Mouse (Mus musculus): ENCODE measurements around the gene Ceacam18. TPM values are rescaled to one million over a fixed set of nuclear protein-coding genes. Genes with fewer than 3 reads are reported as not detected.

Gene Ceacam18
- total RNA-seq (2021): not detected

DNA sequence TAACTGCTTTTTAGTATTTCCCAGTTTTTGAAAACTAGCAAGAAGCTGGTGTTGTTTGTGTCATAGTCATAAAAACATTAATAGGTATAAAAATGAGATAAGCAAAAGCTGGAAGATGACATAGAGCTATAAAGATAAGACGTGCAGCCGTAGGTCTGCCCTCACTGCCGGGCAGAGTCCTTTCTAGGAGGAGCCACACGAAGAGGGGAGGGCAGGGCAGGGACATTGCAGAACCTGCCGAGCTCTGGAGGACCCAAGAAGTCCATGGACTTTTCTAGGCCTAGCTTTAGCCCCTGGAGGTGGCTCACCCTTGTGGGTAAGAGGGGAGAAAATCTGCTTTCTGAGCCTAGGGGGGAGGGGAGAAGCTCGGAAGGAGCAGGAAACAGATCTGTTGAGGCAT is at the start of gene Ceacam18:
TSS of gene Ceacam18 (plus strand) at position 208 of the 400 bp plus-strand sequence.
- DNase-seq (ENCODE audit: low spot score in 2 of 2): no peak
- intact Hi-C loops (cut with DNase I): no loop called here

DNA sequence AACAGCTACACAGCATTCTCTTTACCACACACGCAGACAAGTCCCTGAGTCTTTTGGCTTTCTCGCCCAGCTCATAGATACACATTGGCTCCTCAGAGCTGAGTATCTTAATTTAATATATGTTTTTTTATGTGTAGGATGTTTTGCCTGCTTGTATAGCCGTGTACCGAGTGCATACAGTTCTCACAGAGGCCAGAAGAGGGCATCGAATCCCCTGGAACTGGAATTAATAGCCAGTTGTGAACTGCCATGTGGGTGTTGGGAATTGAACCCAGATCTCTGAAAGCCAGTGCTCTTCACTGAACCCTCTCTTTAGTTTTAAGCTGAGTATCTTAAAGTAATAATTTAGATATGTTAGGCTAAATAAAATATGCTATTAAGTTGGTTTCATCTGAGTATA is 49.7 kb upstream of the Ceacam18 start:
- no peak for DNase-seq (ENCODE audit: low spot score in 2 of 2)
- intact Hi-C loops (cut with DNase I): loop anchor here (10.0 kb wide), 1 partner anchor 310 kb away; no protein-coding TSS in a partner anchor

DNA sequence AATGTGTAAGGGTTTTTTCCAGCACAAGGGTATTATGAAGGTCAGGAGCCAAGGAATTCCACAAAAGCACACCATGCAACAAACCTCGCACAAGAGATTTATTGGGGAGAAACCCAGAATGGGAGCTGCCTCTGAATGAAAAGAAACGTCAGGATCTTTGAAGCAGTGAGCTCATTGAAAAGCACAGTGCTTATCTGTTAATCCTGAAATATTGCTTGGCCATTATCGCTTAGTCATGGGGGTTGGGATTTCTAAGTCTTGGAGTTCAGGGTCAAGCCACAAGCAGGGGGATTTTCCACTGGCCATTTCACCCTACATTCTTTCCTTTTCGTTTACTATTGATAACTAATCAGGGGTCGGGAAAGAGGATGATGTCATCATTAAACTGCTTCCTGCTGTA is 32.6 kb upstream of the Ceacam18 start:
- DNase-seq (ENCODE audit: low spot score in 2 of 2): no peak
- intact Hi-C loops (cut with DNase I): no loop called here

DNA sequence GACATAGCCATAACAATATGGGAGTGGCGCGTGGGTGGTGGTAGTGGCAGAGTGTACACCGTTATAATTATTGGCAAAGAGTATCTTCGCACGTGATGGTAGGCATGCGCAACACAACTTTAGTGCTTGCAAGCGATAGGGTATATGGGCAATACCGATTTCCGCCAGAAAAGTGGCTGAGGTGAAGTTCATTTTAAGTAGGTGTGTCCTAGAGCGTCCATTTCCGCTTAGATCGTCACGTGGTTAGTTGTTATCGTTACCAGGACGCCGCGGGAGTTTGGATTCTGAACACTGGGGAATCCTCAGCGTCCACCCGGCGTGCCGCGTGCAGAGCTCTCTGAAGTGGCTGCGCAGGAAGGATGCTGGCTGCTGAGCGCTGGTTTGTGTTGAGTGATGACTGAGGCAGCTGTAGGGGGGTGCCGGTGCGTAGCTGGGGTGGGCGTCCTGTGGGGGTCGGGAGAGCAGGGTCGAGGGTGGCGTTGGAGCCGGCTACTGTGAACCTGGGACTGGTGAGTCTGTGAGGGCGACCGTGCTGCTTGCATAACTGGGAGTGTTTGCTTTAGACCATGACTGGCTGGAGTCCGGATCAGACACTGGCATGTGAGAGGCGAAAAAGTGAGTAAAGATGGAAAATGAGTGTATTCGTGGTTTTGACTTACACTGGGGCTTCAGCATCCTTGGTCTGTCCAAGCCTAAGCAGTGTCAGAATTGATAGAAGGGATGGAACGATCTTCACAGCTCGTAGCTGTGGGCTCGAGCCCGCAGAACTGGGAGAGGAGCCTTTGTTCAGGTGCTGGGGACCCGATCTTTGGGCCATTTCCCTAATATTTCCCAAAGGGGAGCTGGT is 27.4 kb upstream of the Ceacam18 start, which contains the start of gene Zfp819:
TSS of gene Zfp819 (plus strand) at position 274 of the 847 bp plus-strand sequence.
- peak; percentile 75 to 83 for DNase-seq (ENCODE audit: low spot score in 2 of 2)
- intact Hi-C loops (cut with DNase I): loop anchor here (5.0 kb wide), 1 partner anchor 65 kb away; the partner anchor contains the start of gene Ctu1

DNA sequence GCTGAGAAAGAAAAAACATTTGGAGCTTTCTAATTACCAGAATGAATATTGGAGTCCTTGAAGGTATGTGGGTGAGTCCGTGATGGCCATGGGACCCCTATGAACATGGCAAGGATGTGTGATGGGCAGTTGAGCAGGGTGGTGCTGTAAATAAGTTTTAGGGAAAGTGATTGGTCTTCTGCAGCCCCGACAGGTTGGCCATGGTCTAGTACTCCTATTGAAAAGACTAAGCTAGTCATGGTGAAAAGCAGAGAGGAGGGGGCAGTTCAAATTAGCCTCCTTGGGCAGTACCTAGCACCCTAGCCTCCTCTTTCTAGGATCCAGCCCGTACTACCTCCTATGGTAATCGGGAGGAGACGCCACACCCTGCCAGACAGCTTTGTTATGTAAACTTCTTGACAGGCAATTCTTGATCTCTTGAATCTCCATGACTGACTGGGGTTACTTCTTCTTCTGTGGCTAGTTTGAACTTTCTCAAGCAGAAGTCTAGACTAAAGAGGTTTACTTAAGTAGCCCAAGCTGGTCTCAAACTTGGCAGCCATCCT is 26.7 kb upstream of the Ceacam18 start:
- intact Hi-C loops (cut with DNase I): loop anchor here (5.0 kb wide), 1 partner anchor 64 kb away; the partner anchor contains the start of gene Ctu1
- DNase-seq (ENCODE audit: low spot score in 2 of 2): no peak

DNA sequence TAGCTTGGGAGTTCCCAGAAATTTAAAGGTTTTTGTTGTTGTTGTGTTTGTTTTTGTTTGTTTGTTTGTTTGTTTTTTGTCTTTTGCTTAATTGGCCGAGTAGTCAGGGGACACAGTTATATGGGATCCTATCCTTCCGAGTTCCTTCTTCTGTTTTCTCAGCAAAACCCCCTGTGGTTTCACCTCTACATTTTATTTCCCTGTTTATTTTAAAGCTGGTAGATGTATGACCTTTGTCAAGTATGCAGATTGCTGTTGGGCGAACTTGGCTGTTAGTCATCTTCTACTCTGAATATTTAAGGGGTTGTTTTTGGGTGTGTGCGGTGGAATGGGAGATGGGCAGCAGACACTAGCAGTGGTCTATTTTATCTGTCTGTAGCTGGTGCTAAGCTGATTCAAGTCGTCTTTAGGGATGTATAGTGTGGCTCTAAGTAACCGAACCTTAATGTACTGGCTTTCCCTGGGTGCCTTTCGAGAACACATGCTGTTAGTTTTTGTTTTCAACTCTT is 26.1 kb upstream of the Ceacam18 start:
- DNase-seq (ENCODE audit: low spot score in 2 of 2): no peak
- intact Hi-C loops (cut with DNase I): loop anchor here (5.0 kb wide), 1 partner anchor 64 kb away; the partner anchor contains the start of gene Ctu1

DNA sequence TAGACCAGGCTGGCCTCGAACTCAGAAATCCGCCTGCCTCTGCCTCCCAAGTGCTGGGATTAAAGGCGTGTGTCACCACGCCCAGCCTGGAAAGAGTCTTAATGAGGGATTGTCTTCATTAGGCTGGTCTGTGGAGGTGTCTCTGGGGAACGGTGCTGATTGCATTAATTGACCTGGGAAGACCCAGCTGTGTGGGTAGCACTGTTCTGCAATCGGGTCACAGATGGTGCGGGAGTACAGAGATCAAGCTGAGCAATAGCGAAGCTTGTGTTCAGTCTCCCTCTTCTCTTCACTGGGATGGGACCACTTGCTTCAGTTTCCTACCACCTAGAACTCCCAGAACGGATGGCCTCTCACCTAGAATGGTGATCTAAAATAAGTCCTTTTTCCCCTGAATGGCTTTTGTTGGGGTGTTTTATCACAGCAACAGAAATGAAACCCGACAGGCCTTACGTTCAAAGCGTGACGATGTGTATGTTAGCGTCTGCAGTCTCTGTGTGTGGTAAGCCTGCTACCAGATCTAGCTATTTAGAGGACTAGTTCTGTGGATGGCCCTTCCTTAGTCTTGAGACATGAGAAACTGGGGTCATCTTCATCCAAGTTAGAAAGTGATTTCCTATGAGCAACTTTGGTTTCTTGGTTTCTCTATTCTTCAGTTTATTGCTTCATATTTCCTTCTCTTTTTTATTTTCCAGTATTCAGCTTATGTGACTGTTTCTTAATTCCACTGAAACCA is 20.5 kb upstream of the Ceacam18 start:
- DNase-seq (ENCODE audit: low spot score in 2 of 2): no peak
- intact Hi-C loops (cut with DNase I): no loop called here

DNA sequence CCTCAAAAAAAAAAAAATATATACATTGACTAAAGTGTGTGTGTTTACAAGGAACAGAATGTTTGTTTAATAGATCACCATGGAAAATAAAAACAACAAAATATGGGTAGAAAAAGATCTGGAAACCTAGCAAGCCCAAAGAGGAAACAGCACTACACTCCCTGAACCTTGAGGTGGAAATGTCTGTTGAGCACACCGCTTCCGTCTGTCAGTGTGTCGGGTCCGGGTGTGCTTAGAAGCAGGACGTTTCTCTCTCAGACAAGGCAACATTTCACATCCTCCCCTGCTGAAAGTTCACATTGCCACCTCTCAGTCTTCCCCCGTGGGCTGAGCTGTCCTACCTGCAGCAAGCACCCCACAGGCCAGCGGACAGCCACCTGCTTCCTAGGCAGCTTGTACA is 11.6 kb upstream of the Ceacam18 start:
- no peak for DNase-seq (ENCODE audit: low spot score in 2 of 2)
- intact Hi-C loops (cut with DNase I): no loop called here

DNA sequence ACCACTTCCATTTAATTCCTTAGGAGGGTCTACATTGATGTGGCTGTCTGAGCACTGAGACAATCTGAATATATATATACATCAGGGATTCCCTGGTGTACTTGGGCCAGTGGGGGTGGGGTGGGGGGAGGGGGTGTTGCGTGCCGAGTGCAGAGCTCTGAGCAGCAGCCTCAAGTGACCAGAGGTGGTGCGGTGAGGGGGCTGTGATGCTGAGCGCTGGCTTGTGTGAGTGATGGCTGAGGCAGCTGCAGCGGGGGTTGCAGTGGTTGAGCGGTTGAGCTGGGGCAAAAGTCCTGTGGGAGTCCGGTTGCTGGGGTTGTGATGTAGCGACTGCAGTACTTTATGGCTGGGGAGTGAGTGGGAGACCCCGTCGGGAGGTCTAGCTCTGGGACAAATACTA is 10.7 kb upstream of the Ceacam18 start:
- intact Hi-C loops (cut with DNase I): no loop called here
- no peak for DNase-seq (ENCODE audit: low spot score in 2 of 2)

DNA sequence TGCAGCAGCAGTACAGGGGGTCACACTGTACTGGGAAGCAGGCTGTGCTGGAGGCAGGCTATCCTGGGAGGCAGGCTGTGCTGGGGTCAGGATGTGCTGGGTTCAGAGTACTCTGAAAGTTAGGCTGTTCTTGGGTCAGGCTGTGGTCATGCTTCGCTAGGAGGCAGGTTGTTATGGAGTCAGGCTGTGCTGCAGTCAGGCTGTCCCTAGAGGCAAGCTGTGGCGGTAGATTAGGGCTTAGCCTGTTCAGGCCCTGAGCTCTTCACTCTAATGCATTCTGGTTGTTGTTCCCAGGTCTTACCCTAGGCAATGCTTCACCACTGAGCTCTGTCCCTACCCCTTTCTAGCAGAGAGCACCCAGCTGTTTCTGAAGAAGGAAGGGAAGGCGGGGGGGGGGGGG is 9.4 kb upstream of the Ceacam18 start:
- DNase-seq (ENCODE audit: low spot score in 2 of 2): no peak
- intact Hi-C loops (cut with DNase I): no loop called here

DNA sequence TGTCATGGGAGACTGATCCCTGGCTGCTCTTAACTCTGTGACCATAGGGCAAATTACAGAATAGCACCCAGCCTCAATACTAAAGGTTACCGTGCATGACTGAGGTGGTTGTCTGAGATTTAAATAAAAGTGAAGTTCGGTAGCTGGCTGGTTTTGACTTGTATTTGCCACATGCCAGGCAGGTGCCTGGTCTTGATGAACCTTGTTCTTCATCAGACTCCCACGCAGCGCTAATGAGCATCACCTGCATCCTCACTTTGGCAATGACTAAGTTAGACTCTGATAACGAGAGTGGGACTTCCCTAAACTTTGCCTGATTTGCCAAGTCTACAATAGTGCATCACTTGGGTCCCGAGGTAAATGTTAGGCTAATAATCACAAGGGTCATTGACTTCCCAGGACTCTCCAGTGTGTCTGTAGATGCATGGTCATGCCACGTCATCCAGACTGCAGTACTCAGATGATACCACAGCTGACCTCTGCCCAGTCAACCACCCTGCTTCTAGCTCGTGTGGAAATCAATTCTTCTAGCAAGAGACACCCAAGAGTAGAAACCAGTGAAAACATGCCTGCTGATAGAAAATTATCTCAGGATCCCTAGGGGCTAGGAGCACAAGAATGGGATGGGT is 8.6 kb upstream of the Ceacam18 start:
- no peak for DNase-seq (ENCODE audit: low spot score in 2 of 2)
- intact Hi-C loops (cut with DNase I): no loop called here

DNA sequence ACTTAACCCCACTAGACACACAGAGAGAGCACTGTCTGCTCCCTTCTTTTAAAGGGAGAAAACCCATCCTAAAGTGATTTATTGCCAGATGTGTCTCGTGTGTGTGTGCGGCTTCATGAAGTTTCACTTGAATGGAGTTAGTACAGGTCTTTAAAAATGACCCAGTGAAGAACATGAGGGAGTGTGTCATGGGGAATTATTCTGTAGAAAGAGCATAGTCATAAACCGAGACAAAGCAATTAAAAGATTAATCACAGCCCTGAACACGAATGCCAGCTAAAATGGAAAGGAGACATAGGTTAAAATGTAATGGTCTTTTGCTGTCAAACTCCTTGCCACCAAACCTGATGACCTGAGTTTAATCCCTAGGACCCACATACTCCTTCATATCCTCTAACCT is 567 bp upstream of the Ceacam18 start:
- DNase-seq (ENCODE audit: low spot score in 2 of 2): no peak
- intact Hi-C loops (cut with DNase I): no loop called here

DNA sequence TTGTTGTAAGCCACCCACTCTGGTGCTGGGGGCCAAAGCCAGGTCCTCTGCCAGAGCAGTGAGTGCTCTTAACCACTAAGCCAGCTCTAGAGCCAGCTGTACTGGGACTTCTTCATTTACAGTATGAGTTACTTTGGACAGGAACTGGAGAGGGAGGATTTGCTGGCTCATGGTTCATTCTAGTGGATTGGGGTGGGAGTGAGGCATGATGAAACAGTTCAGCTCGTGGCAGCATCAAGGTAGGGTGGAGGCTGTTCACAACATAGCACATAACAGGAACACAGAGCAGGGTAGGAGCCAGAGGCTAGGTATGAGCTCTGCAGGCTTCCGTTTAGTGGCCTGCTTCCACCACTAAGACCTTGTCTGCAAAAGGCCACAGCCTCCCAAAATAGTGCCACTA is 1.7 kb downstream of the Ceacam18 start:
- intact Hi-C loops (cut with DNase I): no loop called here
- no peak for DNase-seq (ENCODE audit: low spot score in 2 of 2)

DNA sequence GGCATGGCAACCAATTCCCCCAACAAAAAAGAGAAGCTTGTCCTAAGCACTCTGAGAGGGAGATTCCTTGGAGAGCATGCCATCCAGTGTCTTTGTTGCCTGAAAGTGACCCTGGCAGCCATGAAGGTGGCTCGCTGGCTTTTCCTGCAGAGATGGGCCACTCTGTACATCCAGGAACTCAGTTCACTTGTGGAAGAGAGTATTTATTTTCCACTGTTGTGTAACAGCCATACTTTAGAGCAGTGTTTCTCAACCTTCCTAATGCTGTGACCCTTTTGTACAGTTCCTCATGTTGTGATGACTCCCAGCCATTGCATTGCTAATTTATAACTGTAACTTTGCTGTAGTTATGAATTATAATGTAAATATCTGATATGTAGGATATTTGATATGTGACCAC is 2.6 kb downstream of the Ceacam18 start:
- intact Hi-C loops (cut with DNase I): no loop called here
- no peak for DNase-seq (ENCODE audit: low spot score in 2 of 2)

DNA sequence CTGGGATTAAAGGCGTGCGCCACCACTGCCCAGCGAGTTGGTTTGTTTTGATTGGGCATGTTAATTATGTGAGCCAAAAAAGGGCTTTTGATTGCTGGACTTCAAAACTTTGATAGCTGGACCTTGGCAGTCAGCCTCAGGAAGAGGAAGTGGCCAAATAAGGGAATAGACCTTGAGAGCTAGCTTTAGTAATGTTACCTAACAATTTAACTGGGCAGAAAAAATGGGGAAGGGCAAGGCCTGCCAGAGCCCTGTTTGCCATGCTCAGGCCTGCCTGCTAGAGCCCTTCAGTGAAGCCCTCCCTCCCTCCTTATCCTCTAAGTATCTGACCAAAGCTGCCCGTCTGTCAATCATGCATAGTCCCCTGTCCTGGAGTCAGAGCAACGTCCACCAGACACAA is 8.1 kb downstream of the Ceacam18 start:
- intact Hi-C loops (cut with DNase I): no loop called here
- no peak for DNase-seq (ENCODE audit: low spot score in 2 of 2)

DNA sequence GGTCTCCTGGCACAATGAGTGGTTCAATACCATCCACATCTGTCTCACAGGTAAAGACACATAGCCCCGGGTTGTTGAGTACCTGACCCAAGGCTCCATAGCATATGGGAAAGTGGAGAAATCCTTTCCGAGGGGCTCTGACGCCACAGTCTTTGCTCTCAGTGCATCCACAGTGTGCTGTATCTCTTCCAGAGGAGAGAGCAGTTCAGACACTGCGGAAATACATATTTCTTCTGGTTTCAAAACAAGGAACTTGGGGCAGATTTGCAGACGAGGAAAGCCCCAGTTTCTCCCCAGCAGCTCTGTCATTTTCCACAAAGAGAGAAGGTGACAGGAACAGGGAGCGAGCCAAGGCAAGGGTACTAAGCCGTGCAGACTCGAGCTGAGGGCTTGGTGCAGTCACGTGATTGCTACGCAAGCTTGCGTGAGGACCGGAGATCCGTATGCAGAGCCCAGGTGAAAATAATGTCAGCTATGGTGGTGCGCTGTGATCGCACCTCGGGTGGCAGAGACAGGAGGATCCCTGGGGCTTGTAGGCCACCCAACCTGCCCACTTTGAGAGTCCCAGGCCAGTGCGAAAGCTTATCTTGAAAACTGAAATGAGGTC is 8.6 kb downstream of the Ceacam18 start:
- intact Hi-C loops (cut with DNase I): no loop called here
- DNase-seq (ENCODE audit: low spot score in 2 of 2): no peak

DNA sequence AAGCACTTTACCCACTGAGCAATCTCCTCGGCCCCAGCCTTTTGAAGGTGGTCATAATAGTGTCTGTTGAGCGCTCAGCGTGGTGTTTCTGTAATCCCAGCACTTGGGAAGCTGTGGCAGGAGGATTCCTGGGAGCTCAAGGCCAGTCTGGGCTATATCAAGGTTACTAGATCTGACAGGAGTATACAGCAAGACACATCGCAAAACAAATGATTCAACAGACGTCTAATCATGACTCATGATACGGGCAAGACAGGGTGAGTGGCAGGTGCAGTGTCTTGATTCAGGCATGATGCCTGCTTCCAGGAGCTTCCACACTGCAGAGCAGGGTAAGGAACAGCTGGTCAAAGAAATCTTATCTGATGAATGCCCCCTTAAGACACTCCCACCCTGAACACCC is 18.2 kb downstream of the Ceacam18 start:
- intact Hi-C loops (cut with DNase I): no loop called here
- DNase-seq (ENCODE audit: low spot score in 2 of 2): no peak

DNA sequence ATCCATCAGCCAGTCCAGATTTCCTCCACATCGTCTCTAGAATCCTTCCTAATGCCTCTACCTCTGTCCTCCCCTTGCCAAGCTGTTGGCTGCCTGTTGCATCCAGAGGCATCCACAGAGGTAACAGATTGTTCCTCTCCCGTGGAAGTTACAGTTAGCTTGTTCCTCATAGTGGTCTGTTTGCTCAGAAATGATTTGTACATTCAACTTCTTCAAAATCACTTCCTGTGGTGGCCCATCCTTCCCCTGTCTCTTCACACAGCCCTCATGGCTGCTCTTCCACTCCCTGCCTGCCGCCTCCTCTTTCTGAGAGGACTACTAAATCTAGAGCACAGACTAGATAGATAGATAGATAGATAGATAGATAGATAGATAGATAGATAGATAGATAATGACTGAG is 20.0 kb downstream of the Ceacam18 start:
- DNase-seq (ENCODE audit: low spot score in 2 of 2): no peak
- intact Hi-C loops (cut with DNase I): no loop called here

DNA sequence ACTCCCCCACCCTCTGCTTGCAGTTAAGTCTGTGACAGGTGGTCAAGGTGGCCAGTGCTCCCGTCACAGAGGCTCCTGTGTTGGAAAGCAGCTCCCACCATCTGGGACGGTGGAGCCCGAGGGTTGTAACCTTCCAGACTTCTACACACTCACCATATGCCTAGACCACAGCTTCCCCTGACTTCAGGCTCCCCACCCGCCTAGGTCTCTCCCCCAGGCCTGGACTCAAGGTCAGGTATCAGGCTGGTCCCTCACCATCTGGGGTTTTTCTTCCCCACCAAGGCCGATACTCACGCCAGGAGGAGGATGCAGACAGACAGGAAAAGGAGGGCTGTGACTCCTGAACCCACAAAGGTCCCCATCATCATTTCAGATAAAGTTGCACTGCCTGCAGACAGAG is 21.7 kb downstream of the Ceacam18 start:
- DNase-seq (ENCODE audit: low spot score in 2 of 2): no peak
- intact Hi-C loops (cut with DNase I): no loop called here
